Mouse (Mus musculus): ENCODE measurements around the gene Keap1.
"Not testable (repeated sequence)": the region's sequence is repeated elsewhere in the genome, so short reads cannot be mapped to it uniquely, and the experiment has no call there.

The Keap1 gene

GRCm38 (mm10) chr9:21260491-21261040 lies 21.4 kb upstream of the Keap1 start:
- no peak for DNase-seq

GRCm38 (mm10) chr9:21256349-21256748 lies 17.2 kb upstream of the Keap1 start:
- DNase-seq, result not testable (repeated sequence)

GRCm38 (mm10) chr9:21254690-21255089 lies 15.5 kb upstream of the Keap1 start:
- no peak for DNase-seq

DNA sequence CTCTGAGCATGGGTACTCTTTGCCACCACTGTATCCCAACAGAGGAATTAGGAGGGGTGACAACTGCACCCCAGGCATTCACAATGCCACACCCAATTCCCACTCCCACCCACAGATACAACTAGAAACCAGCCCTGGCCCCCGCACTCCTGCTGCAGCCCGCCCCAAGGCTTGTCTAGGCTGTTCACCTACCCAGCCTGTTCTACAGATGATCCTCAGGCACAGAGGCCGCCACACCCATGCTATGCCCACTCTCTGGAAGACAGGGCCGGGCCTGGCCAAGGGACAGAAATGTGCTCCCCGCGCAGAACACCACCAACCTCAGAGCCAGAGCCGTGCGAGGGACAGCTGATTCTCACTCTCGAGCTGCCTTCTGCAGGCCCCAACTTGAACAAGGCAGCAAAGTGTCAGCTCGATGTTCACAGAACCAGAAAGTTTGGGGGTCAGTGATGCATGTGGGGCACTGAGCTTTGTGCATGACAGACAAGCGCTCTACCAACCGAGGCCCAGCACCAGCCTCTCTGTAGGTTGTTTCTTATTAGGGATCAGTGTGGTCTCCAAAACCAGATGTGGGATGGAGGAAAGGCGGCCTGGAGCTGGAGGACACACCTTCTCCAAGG lies 12.1 kb upstream of the Keap1 start:
- DNase-seq, result no peak

DNA sequence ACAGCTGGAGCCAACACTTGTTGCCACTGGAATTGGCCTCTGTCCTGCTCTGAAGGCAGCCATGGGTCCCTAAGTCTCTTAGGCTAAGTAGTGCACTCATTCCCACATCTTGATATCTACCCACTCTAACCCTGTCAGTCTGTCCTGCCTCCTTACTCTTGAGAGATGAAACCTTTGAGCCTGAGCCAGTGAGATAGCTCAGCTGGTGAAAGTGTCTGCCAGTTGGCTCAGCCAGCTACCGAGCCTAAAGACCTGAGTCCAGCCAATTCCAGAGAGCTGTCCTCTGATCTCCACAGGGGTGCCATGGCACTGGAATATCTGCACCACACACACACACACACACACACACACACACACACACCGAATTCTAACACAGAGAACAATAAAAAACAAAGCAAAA lies 11.3 kb upstream of the Keap1 start:
- no peak for DNase-seq

- DNase-seq, result no peak
Measured at GRCm38 (mm10) chr9:21249629-21250508, 10.7 kb upstream of the Keap1 start.

GRCm38 (mm10) chr9:21248326-21248725 lies 9.2 kb upstream of the Keap1 start, which contains the start of gene S1pr5:
Gene S1pr5, minus strand, starts transcription at chr9:21248443.
- DNase-seq, result peak; percentile 18

- no peak for DNase-seq
Measured at GRCm38 (mm10) chr9:21246342-21246741, 7.2 kb upstream of the Keap1 start.

DNA sequence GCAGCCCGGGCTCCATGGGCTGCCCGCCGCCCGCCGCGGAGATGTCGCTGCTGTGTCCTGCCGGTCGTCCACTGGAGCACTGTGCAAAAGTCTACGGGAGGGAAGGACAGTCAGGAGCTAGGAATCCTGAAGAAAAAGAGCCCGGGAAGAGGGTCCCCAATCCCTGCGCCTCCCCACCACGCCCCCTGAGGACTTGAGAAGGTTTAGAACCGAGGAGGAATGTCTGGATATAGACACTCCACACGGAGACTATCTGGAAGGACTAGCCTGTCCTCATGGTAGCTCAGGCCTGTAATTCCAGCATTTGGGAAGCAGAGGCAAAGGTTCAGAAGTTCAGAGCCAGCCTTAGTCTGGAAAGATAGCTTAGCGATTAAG lies 5.9 kb upstream of the Keap1 start:
- no peak for DNase-seq

DNA sequence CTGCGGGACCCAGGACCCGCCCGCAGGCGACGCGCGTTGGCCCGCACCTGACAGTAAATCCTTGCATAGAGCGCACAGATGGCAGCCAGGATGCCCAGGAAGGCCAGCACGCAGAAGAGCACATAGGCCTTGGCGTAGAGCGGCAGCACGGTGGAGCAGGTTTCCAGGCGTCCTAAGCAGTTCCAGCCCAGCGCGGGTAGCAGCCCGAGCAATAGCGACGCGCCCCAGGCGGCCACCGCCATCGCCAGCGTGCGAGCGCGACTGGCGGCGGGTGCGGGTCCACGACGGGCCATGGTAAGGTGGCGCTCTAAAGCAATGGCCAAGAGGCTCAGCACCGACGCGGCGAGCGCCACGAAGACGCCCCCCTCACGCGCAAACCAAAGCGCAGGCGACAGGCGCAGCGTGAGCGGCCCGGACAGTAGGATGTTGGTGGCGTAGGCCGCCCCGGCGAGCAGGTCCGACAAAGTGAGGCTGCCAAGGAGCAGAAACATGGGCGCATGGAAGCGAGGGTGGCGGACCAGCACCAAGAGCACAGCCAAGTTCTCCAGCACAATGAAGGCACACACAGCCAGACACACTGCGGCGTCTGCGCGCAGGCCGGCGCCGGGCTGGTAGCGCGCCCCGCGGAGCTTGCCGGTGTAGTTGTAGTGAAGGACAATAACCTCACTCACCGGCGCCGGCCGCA lies 5.4 kb upstream of the Keap1 start:
- peak; percentile 68 for DNase-seq

- DNase-seq, result peak; percentile 27
Measured at GRCm38 (mm10) chr9:21243826-21244427, 4.8 kb upstream of the Keap1 start.

DNA sequence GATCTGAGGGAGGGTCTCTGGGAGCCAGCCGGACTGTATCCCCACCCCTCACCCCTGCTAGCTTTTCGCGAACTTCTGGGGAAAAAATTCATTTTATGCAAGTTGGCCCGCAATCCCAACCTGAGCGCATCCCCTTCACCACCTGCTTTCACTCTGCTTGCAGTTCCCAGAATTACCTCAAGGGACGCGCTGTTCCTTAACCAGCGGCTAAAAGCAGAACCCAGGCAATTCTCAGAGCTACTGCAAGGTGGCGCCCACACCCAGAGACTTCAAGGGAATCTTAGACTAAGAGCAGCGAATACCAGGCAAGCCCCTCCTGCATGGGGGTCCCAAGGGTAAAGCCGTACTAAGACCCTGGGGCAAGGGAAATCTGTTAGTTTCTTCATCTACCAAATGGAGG lies 2.2 kb upstream of the Keap1 start:
- DNase-seq, result peak; percentile 76

DNA sequence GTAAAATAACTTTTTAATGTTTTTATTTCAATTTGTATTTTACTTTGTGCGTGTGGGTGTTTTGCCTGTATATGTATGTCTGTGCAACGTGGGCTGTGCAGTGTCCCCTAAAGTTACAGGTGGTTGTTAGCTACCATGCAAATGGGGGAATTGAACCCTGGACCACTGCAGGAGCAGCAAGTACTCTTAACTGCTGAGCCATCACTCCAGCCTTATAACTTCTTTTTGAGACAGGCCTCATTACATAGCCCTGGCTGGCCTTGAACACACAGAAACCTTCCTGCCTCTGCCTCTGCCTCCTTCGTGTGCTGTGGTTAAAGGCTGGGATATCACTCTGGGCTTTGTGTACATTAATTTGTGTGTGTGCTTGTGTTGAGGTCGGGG lies 296 bp upstream of the Keap1 start:
- DNase-seq, result no peak

- peak; percentile 23 for DNase-seq
Measured at GRCm38 (mm10) chr9:21238004-21238732, 993 bp downstream of the Keap1 start.

- DNase-seq, result no peak
Measured at GRCm38 (mm10) chr9:21237368-21238003, 1.7 kb downstream of the Keap1 start.

DNA sequence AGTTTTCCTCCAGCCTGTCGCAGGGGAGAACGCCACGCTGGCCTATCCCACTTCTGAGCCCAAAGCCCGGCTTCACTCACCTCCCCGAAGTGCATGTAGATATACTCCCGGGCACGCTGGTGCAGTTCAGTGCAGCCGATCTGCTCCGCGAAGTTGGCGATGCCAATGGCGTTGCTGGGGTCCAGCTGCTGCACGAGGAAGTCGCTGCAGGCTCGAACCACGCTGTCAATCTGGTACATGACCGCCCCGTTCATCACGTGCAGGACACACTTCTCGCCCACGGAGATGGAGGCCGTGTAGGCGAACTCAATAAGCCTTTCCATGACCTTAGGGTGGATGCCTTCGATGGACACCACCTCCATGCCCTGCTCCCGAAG lies 2.2 kb downstream of the Keap1 start:
- DNase-seq, result no peak

GRCm38 (mm10) chr9:21235341-21235740 lies 3.8 kb downstream of the Keap1 start:
- no peak for DNase-seq

DNA sequence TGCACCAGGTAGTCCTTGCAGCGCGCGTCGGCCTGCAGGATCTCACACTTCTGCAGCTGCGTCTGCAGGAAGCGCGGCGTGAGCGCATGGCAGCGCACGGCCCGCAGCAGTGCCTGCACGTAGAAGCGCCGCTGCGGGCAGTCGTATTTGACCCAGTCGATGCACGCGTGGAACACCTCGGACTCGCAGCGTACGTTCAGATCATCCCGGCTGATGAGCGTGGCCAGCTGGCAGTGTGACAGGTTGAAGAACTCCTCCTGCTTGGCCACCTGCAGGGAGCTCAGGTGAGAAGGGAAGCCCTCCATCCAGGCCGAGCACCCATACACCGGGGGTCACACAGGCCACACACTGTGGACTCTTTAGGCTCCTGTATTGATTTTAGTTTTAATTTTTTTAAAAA lies 5.4 kb downstream of the Keap1 start:
- DNase-seq, result no peak

GRCm38 (mm10) chr9:21233366-21233765 lies 5.8 kb downstream of the Keap1 start:
- no peak for DNase-seq

DNA sequence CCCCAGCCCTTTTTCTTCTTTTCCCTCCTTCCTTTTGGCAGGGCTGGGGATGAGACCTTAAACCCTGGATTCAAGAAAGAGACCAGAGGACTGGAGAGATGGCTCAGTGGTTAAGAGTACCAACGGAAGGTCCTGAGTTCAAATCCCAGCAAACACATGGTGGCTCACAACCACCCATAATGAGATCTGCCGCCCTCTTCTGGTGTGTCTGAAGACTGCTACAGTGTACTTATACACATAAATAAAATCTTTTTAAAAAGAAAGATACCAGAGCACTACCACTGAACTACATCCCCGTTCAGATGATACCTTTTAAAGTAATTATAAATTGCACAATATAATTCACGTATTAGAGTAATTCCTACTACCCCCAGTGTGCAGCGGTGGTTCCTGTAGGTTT lies 6.3 kb downstream of the Keap1 start:
- DNase-seq, result no peak

- no peak for DNase-seq
Measured at GRCm38 (mm10) chr9:21231551-21231950, 7.6 kb downstream of the Keap1 start.

- no peak for DNase-seq
Measured at GRCm38 (mm10) chr9:21227342-21227741, 11.8 kb downstream of the Keap1 start.
